Mouse (Mus musculus): ENCODE data around the gene E2f7. TPM values are rescaled to one million over a fixed set of nuclear protein-coding genes. Genes with fewer than 3 reads are reported as not detected.

E2f7 gene
- total RNA-seq (2023) = 10 to 100 TPM; 16.9 to 18.2 TPM

GRCm38 (mm10) chr10:110744686-110745639 is at the start of gene E2f7:
TSS of gene E2f7 (plus strand) at chr10:110745439.

Other genes with a start within 250 kb of the E2f7 start
- 10 to 100 TPM; 18.1 to 22.4 TPM for gene Csrp2, start 174.3 kb downstream of the E2f7 start, total RNA-seq (2023)